Mouse (Mus musculus) heart, postnatal 36 days (tissue): ENCODE measurements around the gene Cd200r3. TPM values are rescaled to one million over a fixed set of nuclear protein-coding genes. Genes with fewer than 3 reads are reported as not detected.

Experiments
- DNase-seq, 2 experiments: peaks; one replicate each; pipeline ENCODE4 v3.0.0; 2021 to 2022
- intact Hi-C: fragments of 180-260 bp; cut with DNase I; formaldehyde crosslinking; loops from one replicate; pipeline ENCODE4 v1.15.1; 2025
- total RNA-seq, 2 experiments: library from RNA; stranded (reverse); gene quantifications; 2 replicates each; pipeline ENCODE4 v1.2.3; 2021

Cd200r3 gene
- total RNA-seq, 2 experiments from 2014 or later: not detected

DNA sequence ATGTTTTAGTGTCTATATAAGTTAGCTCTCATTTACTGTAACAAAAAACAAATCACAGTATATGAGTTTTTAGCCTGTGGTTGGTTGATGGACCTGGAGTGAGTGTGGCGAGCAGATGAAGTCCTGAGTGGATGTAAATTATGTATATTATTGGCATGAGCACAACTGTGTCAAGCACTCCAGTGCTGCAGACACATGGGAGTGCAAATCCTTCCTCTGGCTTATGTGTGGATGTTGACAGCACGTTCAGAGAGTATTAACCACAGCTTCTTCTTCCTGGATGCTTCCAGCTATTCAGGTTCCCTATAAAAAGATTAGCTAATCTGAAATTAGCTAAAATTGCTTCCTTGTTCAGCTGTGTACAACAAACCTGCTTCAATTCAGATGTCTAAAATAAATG lies 42.6 kb downstream of the Cd200r3 start:
- no peak for DNase-seq
- intact Hi-C loops: no loop called here

GRCm38 (mm10) chr16:44988667-44989357 lies 45.3 kb downstream of the Cd200r3 start:
- intact Hi-C loops: no loop called here
- DNase-seq: no peak

GRCm38 (mm10) chr16:44993319-44994019 lies 50.0 kb downstream of the Cd200r3 start:
- DNase-seq: no peak
- intact Hi-C loops: no loop called here

DNA sequence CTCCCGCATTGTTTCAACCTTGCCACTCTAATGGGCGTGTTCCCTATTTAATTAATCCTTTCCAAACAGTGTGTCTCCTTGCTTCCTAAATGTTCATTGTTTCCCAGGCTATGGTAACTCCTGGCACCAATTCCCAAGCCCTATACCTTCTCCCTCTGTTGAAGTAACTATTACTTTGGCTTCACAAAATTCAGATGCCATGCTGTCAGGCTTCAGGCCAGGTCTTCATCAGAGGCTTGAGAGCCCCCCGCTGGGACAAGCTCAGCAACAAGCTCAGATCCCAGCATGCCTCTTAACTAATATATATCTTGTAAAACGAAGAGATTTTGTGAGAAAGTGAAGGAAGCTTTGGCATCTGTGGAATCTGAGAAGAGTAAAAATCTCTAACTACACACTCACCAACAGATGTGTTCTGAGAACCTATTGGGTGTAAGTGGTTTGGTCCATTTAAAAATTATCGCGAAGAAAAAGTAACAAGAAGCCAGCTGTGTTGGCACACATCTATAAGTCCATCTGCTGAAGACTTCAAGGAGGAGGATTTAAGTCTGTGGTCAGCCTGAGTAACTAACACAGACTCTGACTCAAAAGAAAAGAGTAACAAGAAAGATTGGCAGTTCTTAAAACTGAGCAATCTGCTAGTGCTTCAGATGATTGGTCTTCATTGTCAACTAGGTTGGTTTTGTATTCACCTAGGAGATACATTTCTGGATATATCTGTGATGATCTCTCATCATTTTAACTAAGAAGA lies 50.9 kb downstream of the Cd200r3 start:
- intact Hi-C loops: no loop called here

GRCm38 (mm10) chr16:44995111-44995510 lies 51.6 kb downstream of the Cd200r3 start:
- intact Hi-C loops: no loop called here
- DNase-seq: no peak

More for the DNA sequence above, 50.9 kb downstream of the Cd200r3 start:
- DNase-seq: no peak

DNA sequence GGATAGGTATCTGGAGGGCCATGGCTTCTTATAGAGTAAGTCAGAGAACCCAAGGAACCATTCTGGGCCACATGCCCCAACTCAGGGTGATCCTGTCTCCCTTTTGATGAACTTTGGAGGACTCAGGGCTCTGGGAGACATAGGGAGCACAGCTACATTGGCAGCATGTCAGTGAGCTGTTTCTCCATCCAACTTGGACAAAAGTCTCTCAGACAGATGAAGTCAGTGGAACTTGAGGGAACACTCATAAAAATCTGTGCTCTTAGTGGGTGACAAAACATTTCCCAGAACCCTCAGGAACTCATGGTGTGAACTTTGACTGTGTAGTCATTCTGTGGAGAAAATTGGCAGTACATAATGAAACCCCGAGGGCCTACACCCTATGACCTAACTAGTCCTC lies 53.2 kb downstream of the Cd200r3 start:
- DNase-seq: peak; percentile 37 to 62
- intact Hi-C loops: no loop called here

DNA sequence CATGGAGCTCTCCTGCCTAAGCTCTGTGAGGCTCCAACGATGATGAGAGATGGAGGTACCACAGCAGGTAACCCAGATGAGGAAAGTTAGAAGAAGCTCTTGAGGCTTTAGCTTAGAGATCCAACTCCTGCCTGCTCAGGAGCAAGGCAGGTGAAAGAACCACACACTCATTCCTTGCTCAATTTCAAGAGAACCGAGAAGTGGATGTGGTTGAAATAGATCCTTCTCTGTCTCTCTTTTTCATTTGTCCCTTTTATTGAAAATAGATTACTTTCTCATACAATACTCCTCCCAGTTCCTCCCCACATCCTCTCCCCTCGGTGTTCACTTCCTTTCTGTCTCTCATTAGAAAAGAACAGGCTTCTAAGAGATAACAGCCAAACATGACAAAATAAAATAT lies 56.1 kb downstream of the Cd200r3 start:
- intact Hi-C loops: no loop called here
- no peak for DNase-seq

GRCm38 (mm10) chr16:45004443-45004842 lies 61.0 kb downstream of the Cd200r3 start:
- DNase-seq: no peak
- intact Hi-C loops: no loop called here

- intact Hi-C loops: no loop called here
- DNase-seq: no peak
Observed at GRCm38 (mm10) chr16:45005280-45005679, 61.8 kb downstream of the Cd200r3 start.

GRCm38 (mm10) chr16:45006971-45007370 lies 63.5 kb downstream of the Cd200r3 start:
- DNase-seq: no peak
- intact Hi-C loops: no loop called here

- intact Hi-C loops: no loop called here
- DNase-seq: no peak
Observed at GRCm38 (mm10) chr16:45007807-45008206, 64.3 kb downstream of the Cd200r3 start.

- intact Hi-C loops: no loop called here
- peak; percentile 43 for DNase-seq
Observed at GRCm38 (mm10) chr16:45009634-45010033, 66.2 kb downstream of the Cd200r3 start.

GRCm38 (mm10) chr16:45015591-45015990 lies 72.1 kb downstream of the Cd200r3 start:
- no peak for DNase-seq
- intact Hi-C loops: loop anchor here (5.0 kb wide), 1 partner anchor 53 kb away; no protein-coding TSS in a partner anchor

GRCm38 (mm10) chr16:45016488-45016887 lies 73.0 kb downstream of the Cd200r3 start:
- no peak for DNase-seq
- intact Hi-C loops: loop anchor here (5.0 kb wide), 1 partner anchor 54 kb away; no protein-coding TSS in a partner anchor

- no peak for DNase-seq
- intact Hi-C loops: loop anchor here (5.0 kb wide), 1 partner anchor 57 kb away; no protein-coding TSS in a partner anchor
Observed at GRCm38 (mm10) chr16:45018868-45019267, 75.4 kb downstream of the Cd200r3 start.

GRCm38 (mm10) chr16:45020055-45020454 lies 76.6 kb downstream of the Cd200r3 start:
- no peak for DNase-seq
- intact Hi-C loops: loop anchor here (5.0 kb wide), 1 partner anchor 253 kb away; the partner anchor contains the start of gene Cd200r1

- intact Hi-C loops: loop anchor here (5.0 kb wide), 1 partner anchor 253 kb away; the partner anchor contains the start of gene Cd200r1
- DNase-seq: no peak
Observed at GRCm38 (mm10) chr16:45020669-45021309, 77.3 kb downstream of the Cd200r3 start.

- DNase-seq: no peak
- intact Hi-C loops: loop anchor here (5.0 kb wide), 1 partner anchor 254 kb away; the partner anchor contains the start of gene Cd200r1
Observed at GRCm38 (mm10) chr16:45021443-45021842, 78.0 kb downstream of the Cd200r3 start.

DNA sequence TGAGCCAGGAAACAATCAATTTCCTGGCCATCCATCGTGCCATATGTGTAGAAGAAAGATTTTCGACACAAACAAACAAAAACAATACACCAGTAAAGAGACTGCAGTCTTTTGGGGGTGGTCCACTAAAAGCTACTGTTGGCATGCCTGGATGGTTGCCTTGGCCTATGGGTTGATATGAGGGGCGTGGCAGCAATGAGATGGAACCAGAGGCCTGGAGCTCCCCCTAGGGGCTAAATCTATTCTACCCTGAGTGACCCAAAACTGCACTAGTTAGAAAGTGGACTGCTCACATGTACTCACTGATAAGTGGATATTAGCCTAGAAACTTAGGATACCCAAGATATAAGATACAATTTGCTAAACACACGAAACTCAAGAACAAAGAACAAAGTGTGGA lies 80.4 kb downstream of the Cd200r3 start:
- intact Hi-C loops: loop anchor here (5.0 kb wide), 1 partner anchor 257 kb away; the partner anchor contains the start of gene Cd200r1
- peak; percentile 54 to 59 for DNase-seq

DNA sequence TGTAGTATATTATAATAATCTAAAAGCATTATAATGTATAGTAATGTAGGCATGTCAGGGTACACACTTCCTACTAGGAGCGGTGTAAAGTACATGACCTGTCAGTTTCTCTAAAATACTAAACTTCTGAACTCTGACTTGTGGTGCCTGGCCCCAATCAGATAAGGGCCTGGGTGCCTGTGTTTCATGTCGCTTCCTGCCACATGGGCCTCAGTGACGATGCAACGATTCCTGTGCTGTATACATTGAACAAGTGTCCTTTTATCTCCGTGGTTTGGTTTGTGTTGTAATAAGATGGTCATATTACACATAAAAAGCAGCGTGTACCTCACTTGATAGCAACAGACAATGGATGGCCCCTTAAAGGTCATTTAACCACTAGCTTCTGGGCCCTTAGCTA lies 81.8 kb downstream of the Cd200r3 start:
- no peak for DNase-seq
- intact Hi-C loops: no loop called here
